Mouse (Mus musculus): ENCODE results near the gene Pde11a.

- TF ChIP-seq CTCF (IDR thresholded peaks at IDR 0.05; ENCODE audit: extremely low read depth, insufficient read depth, low read length), result no peak
- TF ChIP-seq POLR2A (IDR thresholded peaks at IDR 0.05; ENCODE audit: extremely low read depth, insufficient read depth, low read length), result no peak
Measured at GRCm38 (mm10) chr2:75964051-75964450, 374.5 kb downstream of the Pde11a start.

Data from cortical plate, adult 2 months (tissue).